Mouse (Mus musculus): ENCODE measurements around the gene Srpk1. TPM values are rescaled to one million over a fixed set of nuclear protein-coding genes. Genes with fewer than 3 reads are reported as not detected.

The Srpk1 gene
- polyA plus RNA-seq, 1 experiment, result 68.5 TPM

GRCm38 (mm10) chr17:28548550-28548949, 74.0 kb downstream of the Srpk1 start:
- TF ChIP-seq POLR2A (IDR thresholded peaks at IDR 0.05; ENCODE audit: extremely low read depth, insufficient read depth, low read length) (no peak), CTCF (IDR thresholded peaks at IDR 0.05; ENCODE audit: extremely low read depth, insufficient read depth, low read length) (no peak)

GRCm38 (mm10) chr17:28546925-28547324, 75.6 kb downstream of the Srpk1 start:
- H3K27ac ChIP-seq (ENCODE audit: insufficient read depth, low read length), result no peak overlapping the region
- TF ChIP-seq CTCF (IDR thresholded peaks at IDR 0.05; ENCODE audit: extremely low read depth, insufficient read depth, low read length) (no peak), POLR2A (IDR thresholded peaks at IDR 0.05; ENCODE audit: extremely low read depth, insufficient read depth, low read length) (no peak)
- no peak overlapping the region for H3K4me3 ChIP-seq (ENCODE audit: insufficient read depth, low read length)
- no peaks in the 10 kb centered on the region for H3K4me1 ChIP-seq (ENCODE audit: control insufficient read depth, insufficient read depth, low read length)

More at GRCm38 (mm10) chr17:28548550-28548949, 74.0 kb downstream of the Srpk1 start:
- no peak overlapping the region for H3K4me3 ChIP-seq (ENCODE audit: insufficient read depth, low read length)
- H3K4me1 ChIP-seq (ENCODE audit: control insufficient read depth, insufficient read depth, low read length), result no peaks in the 10 kb centered on the region
- H3K27ac ChIP-seq (ENCODE audit: insufficient read depth, low read length), result no peak overlapping the region

GRCm38 (mm10) chr17:28537881-28538280, 84.6 kb downstream of the Srpk1 start:
- Histone ChIP-seq H3K4me1 (ENCODE audit: control insufficient read depth, insufficient read depth, low read length) (no peaks in the 10 kb centered on the region), H3K27ac (ENCODE audit: insufficient read depth, low read length) (no peak overlapping the region), H3K4me3 (ENCODE audit: insufficient read depth, low read length) (no peak overlapping the region)
- TF ChIP-seq POLR2A (IDR thresholded peaks at IDR 0.05; ENCODE audit: extremely low read depth, insufficient read depth, low read length), result no peak

Other genes with a start within 250 kb of the Srpk1 start
- gene Fkbp5, start 105.2 kb downstream of the Srpk1 start, polyA plus RNA-seq (2012; rRNA removed), result 13.5 and 17.7 TPM in 2 replicates
- not detected in 2 replicates for gene Armc12, start 91.9 kb downstream of the Srpk1 start, polyA plus RNA-seq (2012; rRNA removed)
- gene Clpsl2, start 73.3 kb downstream of the Srpk1 start, polyA plus RNA-seq (2012; rRNA removed), result not detected in 2 replicates
- not detected in 2 replicates for gene Clps, start 61.9 kb downstream of the Srpk1 start, polyA plus RNA-seq (2012; rRNA removed)
- 4.5 and 5.1 TPM in 2 replicates for gene Lhfpl5, start 47.1 kb downstream of the Srpk1 start, polyA plus RNA-seq (2012; rRNA removed)
- gene Slc26a8, start 67.5 kb upstream of the Srpk1 start, polyA plus RNA-seq (2012; rRNA removed), result 10.7 and 12.0 TPM in 2 replicates
- gene Mapk14, start 68.6 kb upstream of the Srpk1 start, polyA plus RNA-seq (2012; rRNA removed), result 125 and 127 TPM in 2 replicates
- gene AC170998.1, start 103.4 kb upstream of the Srpk1 start, polyA plus RNA-seq (2012; rRNA removed), result 1.7 and 1.8 TPM in 2 replicates
- gene Mapk13, start 146.6 kb upstream of the Srpk1 start, polyA plus RNA-seq (2012; rRNA removed), result 1.4 and 1.8 TPM in 2 replicates
- 45.2 and 45.6 TPM in 2 replicates for gene Brpf3, start 178.4 kb upstream of the Srpk1 start, polyA plus RNA-seq (2012; rRNA removed)
- gene Pnpla1, start 235.7 kb upstream of the Srpk1 start, polyA plus RNA-seq (2012; rRNA removed), result 0.32 and 0.40 TPM in 2 replicates

All from cortical plate, adult 2 months (tissue).